Mouse (Mus musculus) embryo, embryonic 9.5 days (tissue): ENCODE results near the gene Gm5773.
"Not testable (repeated sequence)": the region's sequence is repeated elsewhere in the genome, so short reads cannot be mapped to it uniquely, and the experiment has no call there.

Experiments used
- DNase-seq: peaks from one replicate; pipeline ENCODE4 v3.0.0-alpha.2; 2017; ENCODE audit errors: extremely low spot score

Gm5773 gene

GRCm38 (mm10) chr3:93772700-93773099, at the start of gene Gm5773:
Gene Gm5773 (plus strand): TSS chr3:93773000.
- DNase-seq: not testable (repeated sequence)

GRCm38 (mm10) chr3:93745475-93745874, 27.3 kb upstream of the Gm5773 start:
- DNase-seq: not testable (repeated sequence)

GRCm38 (mm10) chr3:93754022-93754421, 18.8 kb upstream of the Gm5773 start:
- not testable (repeated sequence) for DNase-seq

GRCm38 (mm10) chr3:93796098-93796497, 23.3 kb downstream of the Gm5773 start, which contains the start of gene Tdpoz4:
Gene Tdpoz4 (plus strand): TSS chr3:93796398.
- DNase-seq: not testable (repeated sequence)

- DNase-seq: not testable (repeated sequence)
These were observed 40.5 kb downstream of the Gm5773 start for GRCm38 (mm10) chr3:93813341-93813740.
